7 mouse cellular contexts compared by ENCODE assay signal in genomic region chr9:60548182-60548581, GRCm38 (mm10). TPM values are rescaled to one million over a fixed set of nuclear protein-coding genes. Genes with fewer than 3 reads are reported as not detected.
DNase-seq lines count a peak whose midpoint lies in the region; ATAC-seq lines count a peak whose summit lies in the region.

No protein-coding gene starts in this region.

- no peaks in the 10 kb centered on the region for H3K27me3 ChIP-seq in neural tube, embryonic 15.5 days (replicated peaks)
- no peaks in the 10 kb centered on the region for H3K27me3 ChIP-seq in embryonic facial prominence, embryonic 11.5 days (ENCODE audit: control insufficient read depth, insufficient read depth, low read length)
- no peaks in the 10 kb centered on the region for H3K27me3 ChIP-seq in kidney, embryonic 15.5 days

- no peak for ATAC-seq in neural tube, embryonic 15.5 days (ENCODE audit: low FRiP score)
- ATAC-seq in embryonic facial prominence, embryonic 11.5 days (replicated peaks; ENCODE audit: insufficient number of reproducible peaks, low FRiP score, low TSS enrichment, low read depth): no peak
- ATAC-seq in kidney, embryonic 15.5 days (replicated peaks; ENCODE audit: low FRiP score): 0 out of 2 replicates have a peak, but pooled peaks have one; percentile 22

- H3K4me2 ChIP-seq in neural tube, embryonic 15.5 days: no peak overlapping the region
- no peak overlapping the region for H3K4me2 ChIP-seq in embryonic facial prominence, embryonic 11.5 days (ENCODE audit: low read depth, low read length)
- H3K4me2 ChIP-seq in kidney, embryonic 15.5 days: no peak overlapping the region

- WGBS in neural tube, embryonic 15.5 days: 29% methylated on average over 4 of the region's 4 CpGs
- WGBS in embryonic facial prominence, embryonic 11.5 days: 24% methylated on average over 4 of the region's 4 CpGs
- 28% methylated on average over 4 of the region's 4 CpGs for WGBS in kidney, embryonic 15.5 days

- H3K9me3 ChIP-seq in neural tube, embryonic 15.5 days (replicated peaks): no peaks in the 10 kb centered on the region
- no peaks in the 10 kb centered on the region for H3K9me3 ChIP-seq in embryonic facial prominence, embryonic 11.5 days (replicated peaks; ENCODE audit: control insufficient read depth, low read length)
- H3K9me3 ChIP-seq in kidney, embryonic 15.5 days (replicated peaks): no peaks in the 10 kb centered on the region

- H3K4me3 ChIP-seq in neural tube, embryonic 15.5 days (replicated peaks): no peak overlapping the region
- H3K4me3 ChIP-seq in embryonic facial prominence, embryonic 11.5 days (ENCODE audit: low read depth, low read length): no peak overlapping the region
- H3K4me3 ChIP-seq in kidney, embryonic 15.5 days (replicated peaks): no peak overlapping the region

- no peak overlapping the region for H3K27ac ChIP-seq in neural tube, embryonic 15.5 days (replicated peaks)
- H3K27ac ChIP-seq in embryonic facial prominence, embryonic 11.5 days (replicated peaks; ENCODE audit: low read depth, low read length): no peak overlapping the region
- no peak overlapping the region for H3K27ac ChIP-seq in kidney, embryonic 15.5 days

- no peaks in the 10 kb centered on the region for H3K36me3 ChIP-seq in neural tube, embryonic 15.5 days
- no peaks in the 10 kb centered on the region for H3K36me3 ChIP-seq in embryonic facial prominence, embryonic 11.5 days (replicated peaks; ENCODE audit: control insufficient read depth, insufficient read depth, low read depth, low read length)
- no peaks in the 10 kb centered on the region for H3K36me3 ChIP-seq in kidney, embryonic 15.5 days

- no peak overlapping the region for H3K9ac ChIP-seq in neural tube, embryonic 15.5 days (replicated peaks)
- no peak overlapping the region for H3K9ac ChIP-seq in embryonic facial prominence, embryonic 11.5 days (replicated peaks; ENCODE audit: low read length)
- H3K9ac ChIP-seq in kidney, embryonic 15.5 days: no peak overlapping the region

- no peaks in the 10 kb centered on the region for H3K4me1 ChIP-seq in neural tube, embryonic 15.5 days
- no peaks in the 10 kb centered on the region for H3K4me1 ChIP-seq in embryonic facial prominence, embryonic 11.5 days (ENCODE audit: control insufficient read depth, insufficient read depth, low read length)
- peaks cover 6% of the 10 kb centered on the region; the same call in 1 of the 2 replicates for H3K4me1 ChIP-seq in kidney, embryonic 15.5 days

- peak; percentile 27 for DNase-seq in neural tube, embryonic 10.5 days (ENCODE audit: extremely low spot score, low spot score)
- DNase-seq in adrenal gland, postnatal 10 days: peak; percentile 66
- peak; percentile 59 for DNase-seq in embryonic facial prominence, embryonic 11.5 days (ENCODE audit: low spot score)
- DNase-seq in lung, postnatal 25 days (ENCODE audit: low spot score): peak; percentile 64
- DNase-seq in urinary bladder, adult 2 months (ENCODE audit: low spot score): peak; percentile 46

RNA-seq across cellular contexts. Expression of gene Thsd4, which starts 26.3 kb away (rescaled TPM):
- polyA plus RNA-seq in neural tube, embryonic 15.5 days (2015; fragmentation: Nextera tagmentation; extraction: Ambion mirVana): 6.8 and 7.9 TPM in 2 replicates
- 10 to 100 TPM; 10.1 to 10.6 TPM for total RNA-seq in adrenal gland, postnatal 10 days (2021)
- 2.6 and 3.0 TPM in 2 replicates for polyA plus RNA-seq in embryonic facial prominence, embryonic 11.5 days (2014; fragmentation: Nextera tagmentation; extraction: Ambion mirVana)
- 29.7 and 31.0 TPM in 2 replicates for polyA plus RNA-seq in kidney, embryonic 15.5 days (2015; fragmentation: Nextera tagmentation; extraction: Ambion mirVana)
- 19.5 and 21.2 TPM in 2 replicates for polyA plus RNA-seq in urinary bladder, adult 2 months (2012; rRNA removed)
